Mouse (Mus musculus): ENCODE data around the gene Try4.
"Not testable (repeated sequence)": the region's sequence is repeated elsewhere in the genome, so short reads cannot be mapped to it uniquely, and the experiment has no call there.

Try4 gene

DNA sequence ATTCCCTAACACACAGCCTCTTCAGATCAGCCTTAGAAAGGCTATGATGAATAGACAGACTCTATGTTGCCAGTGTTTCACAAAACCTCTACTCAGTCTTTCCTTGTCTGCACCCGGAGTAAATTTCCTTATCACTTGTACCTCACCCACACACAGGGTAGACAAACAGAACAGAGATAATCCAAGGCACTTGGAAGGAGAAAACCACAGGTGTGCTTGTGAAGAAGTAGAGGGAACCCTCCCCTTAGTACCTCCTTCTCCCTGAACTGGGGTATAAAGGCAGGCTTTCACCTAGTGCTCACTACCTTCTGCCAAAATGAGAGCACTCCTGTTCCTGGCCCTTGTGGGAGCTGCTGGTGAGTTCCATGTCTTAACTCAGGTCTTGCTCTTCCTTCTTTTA is at the start of gene Try4:
Gene Try4 (plus strand): TSS at position 301 of the 400 bp plus-strand sequence.
- no peak for DNase-seq (ENCODE audit: low spot score)

DNA sequence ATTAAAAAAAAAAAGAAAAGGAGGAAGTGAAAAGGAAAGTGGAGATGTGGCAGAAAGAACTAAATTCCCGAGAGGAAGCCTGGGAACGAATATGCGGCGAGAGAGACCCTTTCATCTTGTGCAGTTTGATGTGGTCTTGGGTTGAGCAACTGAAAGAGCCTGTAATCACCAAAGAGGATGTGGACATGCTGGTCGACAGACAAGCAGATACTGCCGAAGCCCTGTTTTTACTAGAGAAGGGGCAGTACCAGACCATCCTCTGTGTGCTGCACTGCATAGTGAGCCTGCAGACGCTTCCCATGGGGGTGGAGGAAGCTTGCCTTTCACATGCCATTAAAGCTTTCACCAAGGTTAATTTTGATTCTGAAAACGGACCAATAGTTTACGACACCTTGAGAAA is 48.8 kb upstream of the Try4 start:
- not testable (repeated sequence) for DNase-seq (ENCODE audit: low spot score)

DNA sequence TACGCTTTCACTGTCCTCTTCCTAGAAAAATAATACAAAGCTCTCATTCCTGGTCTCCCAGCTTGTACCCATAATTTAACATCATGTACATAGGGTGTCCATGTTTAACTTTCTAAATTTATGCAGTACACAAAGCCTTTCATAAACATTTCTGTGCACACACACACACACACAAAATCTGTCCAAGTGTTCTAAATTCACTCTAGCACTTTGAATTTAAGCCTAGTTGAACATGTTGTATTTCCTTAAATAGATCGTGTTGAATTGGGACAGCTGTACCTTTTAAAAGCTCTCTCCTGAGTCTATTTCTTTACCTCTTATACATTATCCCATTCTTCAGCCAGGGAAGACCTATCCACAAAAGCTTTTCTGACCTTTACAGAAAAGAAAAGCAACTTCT is 45.6 kb upstream of the Try4 start:
- DNase-seq (ENCODE audit: low spot score), result no peak

DNA sequence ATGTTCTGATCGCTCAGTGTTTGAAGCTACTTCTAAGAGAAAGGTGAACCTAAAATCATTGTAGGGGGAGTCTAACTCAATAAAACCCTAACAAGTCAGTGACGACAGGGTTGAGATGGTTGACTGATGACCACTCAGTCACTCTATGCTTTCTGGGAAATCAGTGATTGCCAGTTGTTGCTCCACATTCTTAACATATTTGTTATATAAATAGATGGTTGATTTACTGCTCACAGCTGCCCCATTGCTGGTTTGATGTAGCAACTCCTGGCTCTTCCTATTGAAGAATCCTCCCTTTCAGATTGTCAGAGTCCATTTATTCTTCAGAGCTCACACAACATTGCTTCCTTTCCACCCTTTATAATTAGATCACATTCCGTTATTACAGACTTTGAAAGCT is 44.6 kb upstream of the Try4 start:
- DNase-seq (ENCODE audit: low spot score), result no peak

DNA sequence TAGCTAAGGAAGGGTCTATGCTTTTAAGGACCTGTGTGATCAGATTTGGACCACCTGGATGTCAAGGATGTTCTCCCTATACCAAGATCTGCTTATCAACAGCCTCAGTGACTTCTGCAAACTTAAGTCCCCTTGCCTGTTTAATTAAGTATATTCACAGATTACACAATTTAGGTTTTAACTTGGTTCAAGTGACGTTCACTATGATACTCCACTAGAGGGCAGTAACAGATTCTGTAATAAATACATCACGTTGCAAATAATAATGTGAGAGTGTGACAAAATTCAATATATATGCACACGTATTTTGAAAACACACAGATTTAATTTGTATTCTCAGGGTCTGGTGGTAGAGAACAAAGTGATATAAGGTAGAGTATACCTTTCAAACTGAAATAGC is 39.3 kb upstream of the Try4 start:
- DNase-seq (ENCODE audit: low spot score), result no peak

DNA sequence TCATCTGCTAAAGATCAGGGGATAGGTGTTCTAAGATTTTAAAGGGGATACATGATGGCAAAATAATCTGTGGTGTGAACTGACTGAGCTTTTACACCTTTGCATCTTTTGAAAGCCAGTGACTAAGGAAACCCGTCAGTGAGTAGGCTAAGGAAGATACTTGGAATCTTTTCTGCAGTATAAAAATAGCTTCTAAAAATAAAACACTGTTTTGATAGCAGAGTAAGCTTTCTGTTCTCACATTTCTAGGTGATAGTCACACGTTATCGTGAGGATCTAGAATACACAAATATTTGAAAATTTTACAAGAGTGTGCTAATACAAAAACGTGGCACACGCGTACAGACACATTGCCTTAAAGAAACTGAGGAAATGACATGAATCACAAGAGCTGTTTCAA is 35.9 kb upstream of the Try4 start:
- DNase-seq (ENCODE audit: low spot score), result no peak

DNA sequence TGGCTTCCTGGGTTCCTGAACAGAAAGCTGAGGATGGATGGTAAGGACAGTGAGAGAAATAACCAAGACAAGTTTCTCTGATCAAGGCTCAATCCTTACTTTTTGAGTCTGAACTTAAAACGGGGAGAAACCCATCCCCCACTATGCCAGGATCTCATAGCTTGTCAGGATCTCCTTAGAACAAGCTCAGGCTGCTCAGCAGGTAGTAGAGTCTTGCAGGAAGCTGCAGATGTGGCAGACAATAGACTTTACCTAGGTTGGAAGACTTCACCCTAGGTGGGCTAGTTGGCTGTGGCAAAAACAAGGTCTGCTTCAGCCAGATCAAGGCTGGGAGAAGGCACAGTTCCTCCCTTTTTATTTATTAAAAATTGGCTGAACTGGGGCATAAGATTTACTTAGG is 3.8 kb upstream of the Try4 start:
- DNase-seq (ENCODE audit: low spot score), result no peak

DNA sequence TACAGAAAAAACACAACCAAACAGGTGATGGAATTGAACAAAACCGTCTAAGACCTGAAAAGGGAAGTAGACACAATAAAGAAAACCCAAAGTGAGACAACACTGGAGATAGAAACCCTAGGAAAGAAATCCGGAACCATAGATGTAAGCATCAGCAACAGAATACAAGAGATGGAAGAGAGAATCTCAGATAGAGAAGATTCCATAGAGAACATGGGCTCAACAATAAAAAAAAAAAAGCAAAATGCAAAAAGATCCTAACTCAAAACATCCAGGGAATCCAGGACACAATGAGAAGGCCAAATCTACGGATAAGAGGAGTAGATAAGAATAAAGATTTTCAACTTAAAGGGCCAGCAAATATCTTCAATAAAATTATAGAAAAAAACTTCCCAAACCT is 14.7 kb downstream of the Try4 start, which contains the start of gene Try5:
Gene Try5 (minus strand): TSS at position 101 of the 400 bp plus-strand sequence.
- DNase-seq (ENCODE audit: low spot score), result not testable (repeated sequence)

DNA sequence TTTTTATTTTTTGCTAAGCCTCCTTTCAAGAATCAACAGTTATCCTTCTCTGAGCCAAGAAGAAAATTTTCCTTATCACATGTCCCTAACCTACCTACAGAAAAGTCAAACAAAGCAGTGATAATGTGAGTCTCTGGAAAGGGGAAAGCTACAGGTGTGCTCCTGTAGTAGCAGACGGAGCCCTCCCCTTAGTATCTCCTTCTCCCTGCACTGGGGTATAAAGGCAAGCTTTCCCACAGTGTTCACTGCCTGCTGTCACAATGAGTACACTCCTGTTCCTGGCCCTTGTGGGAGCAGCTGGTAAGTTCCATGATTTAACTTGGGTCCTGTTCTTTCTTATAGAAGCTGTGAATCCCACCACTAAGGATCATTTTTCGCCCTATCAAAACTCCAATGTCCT is 51.9 kb downstream of the Try4 start, which contains the start of gene Try10:
Gene Try10 (plus strand): TSS at position 174 of the 400 bp plus-strand sequence.
- no peak for DNase-seq (ENCODE audit: low spot score)

Measured in lung, postnatal 25 days (tissue).